Mouse (Mus musculus) liver (tissue): ENCODE results near the gene Dstyk.

ENCODE experiments used
- DNase-seq: peaks from one replicate; pipeline ENCODE4 v3.0.0-alpha.2; 2020; ENCODE audit warnings: mixed read lengths

Dstyk gene

GRCm38 (mm10) chr1:132388813-132389803 is 28.2 kb upstream of the Dstyk start:
- peak; percentile 64 for DNase-seq

GRCm38 (mm10) chr1:132389886-132390585 is 27.3 kb upstream of the Dstyk start:
- peak; percentile 93 for DNase-seq

- DNase-seq: peak; percentile 66
Observed at GRCm38 (mm10) chr1:132390691-132391579, 26.4 kb upstream of the Dstyk start, which contains the start of gene Tmcc2. Gene Tmcc2 (minus strand): TSS chr1:132391281.

- DNase-seq: peak; percentile 88
Observed at GRCm38 (mm10) chr1:132391580-132392022, 25.8 kb upstream of the Dstyk start.

- DNase-seq: no peak
Observed at GRCm38 (mm10) chr1:132392872-132393271, 24.5 kb upstream of the Dstyk start.

GRCm38 (mm10) chr1:132396705-132397104 is 20.6 kb upstream of the Dstyk start:
- no peak for DNase-seq

- DNase-seq: peak; percentile 60
Observed at GRCm38 (mm10) chr1:132400538-132400937, 16.8 kb upstream of the Dstyk start.

- no peak for DNase-seq
Observed at GRCm38 (mm10) chr1:132401843-132402242, 15.5 kb upstream of the Dstyk start.

GRCm38 (mm10) chr1:132410657-132411056 is 6.7 kb upstream of the Dstyk start:
- DNase-seq: peak; percentile 70

GRCm38 (mm10) chr1:132416244-132416942 is 962 bp upstream of the Dstyk start:
- DNase-seq: peak; percentile 22

- DNase-seq: no peak
Observed at GRCm38 (mm10) chr1:132416943-132417290, 438 bp upstream of the Dstyk start.

GRCm38 (mm10) chr1:132420206-132420605 is 2.9 kb downstream of the Dstyk start:
- DNase-seq: no peak

GRCm38 (mm10) chr1:132420662-132421061 is 3.3 kb downstream of the Dstyk start:
- no peak for DNase-seq

GRCm38 (mm10) chr1:132422912-132423696 is 5.7 kb downstream of the Dstyk start:
- DNase-seq: no peak

GRCm38 (mm10) chr1:132425600-132425999 is 8.2 kb downstream of the Dstyk start:
- DNase-seq: no peak

- DNase-seq: no peak
Observed at GRCm38 (mm10) chr1:132430818-132431217, 13.5 kb downstream of the Dstyk start.

GRCm38 (mm10) chr1:132431716-132432115 is 14.4 kb downstream of the Dstyk start:
- DNase-seq: no peak

- no peak for DNase-seq
Observed at GRCm38 (mm10) chr1:132433349-132433748, 16.0 kb downstream of the Dstyk start.

- no peak for DNase-seq
Observed at GRCm38 (mm10) chr1:132434032-132434431, 16.7 kb downstream of the Dstyk start.

- DNase-seq: no peak
Observed at GRCm38 (mm10) chr1:132436320-132436958, 19.1 kb downstream of the Dstyk start.

GRCm38 (mm10) chr1:132436960-132437359 is 19.6 kb downstream of the Dstyk start:
- DNase-seq: no peak
